In the genomic region with DNA sequence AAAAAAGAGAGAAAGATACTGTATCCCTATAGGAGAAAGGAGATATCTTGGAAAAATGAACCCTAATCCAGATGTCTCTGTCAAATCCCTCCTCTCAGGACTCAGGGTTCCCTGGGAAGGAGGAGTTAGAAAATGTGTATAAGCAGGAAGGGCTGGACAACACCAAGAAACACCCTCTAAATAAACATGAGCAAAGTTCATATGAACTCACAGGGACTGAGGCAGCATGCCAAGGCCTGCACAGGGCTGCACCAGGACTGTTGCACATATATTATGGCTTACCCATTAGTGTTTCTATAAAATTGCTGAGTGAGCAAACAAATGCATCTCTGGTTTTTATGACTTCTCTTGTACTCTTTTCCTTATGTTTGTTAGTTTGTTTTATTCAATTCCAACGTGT, we compare ENCODE assay signal across 27 mouse cellular contexts.
A peak's percentile ranks its signal among the peaks of the same experiment; 100 is the strongest.
DNase-seq lines count a peak whose midpoint lies in the region; ATAC-seq and TF ChIP-seq lines count a peak whose summit lies in the region.
"Had no signal": no experiment of that assay in that cellular context is flagged by ENCODE, and none has a peak within 500 bp of the region (broad histone marks: within the 10 kb centered on the region; RNA-seq: fewer than 3 reads in every experiment).

No protein-coding gene starts in this region.

- in situ Hi-C loops in ES-E14 (cut with MboI; ENCODE audit: low sequenced_read_pairs in 2 of 2, unreplicated experiment in 2 of 2), result no loop called here

- H3K4me1 ChIP-seq in lung, embryonic 16.5 days (replicated peaks; ENCODE audit: control insufficient read depth, insufficient read depth, low read length), result no peaks in the 10 kb centered on the region
- H3K4me1 ChIP-seq in ES-E14 (ENCODE audit: control insufficient read depth in 2 of 2, insufficient read depth in 2 of 2, low read length in 2 of 2, poor library complexity in 1 of 2), result no peaks in the 10 kb centered on the region
- H3K4me1 ChIP-seq in intestine, embryonic 16.5 days (ENCODE audit: control insufficient read depth, insufficient read depth, low read length), result no peaks in the 10 kb centered on the region
- no peaks in the 10 kb centered on the region for H3K4me1 ChIP-seq in stomach, postnatal 0 days (replicated peaks; ENCODE audit: control insufficient read depth, insufficient read depth)
- H3K4me1 ChIP-seq in forebrain, embryonic 15.5 days, result no peaks in the 10 kb centered on the region
- H3K4me1 ChIP-seq: hindbrain, embryonic 12.5 days had no signal

- TF ChIP-seq CTCF in stomach, postnatal 0 days (IDR thresholded peaks at IDR 0.05; ENCODE audit: low read depth), result no peak

- DNase-seq in lung, adult 18-20 months, result no peak
- DNase-seq in ES-E14 (ENCODE audit: low read depth, low spot score), result no peak
- DNase-seq in stomach, postnatal 0 days (ENCODE audit: low spot score), result peak; percentile 57
- DNase-seq: adrenal gland, adult 8-10 months; B cell, adult 2 months; cerebellum, adult 2 months; cerebellum, postnatal 14 days; gastrocnemius, adult 2 months; gastrocnemius, postnatal 36 days; heart, adult 18-20 months; heart, postnatal 36 days; kidney, adult 2 months; left cerebral cortex, postnatal 4 days; midbrain, embryonic 14.5 days; retina, postnatal 1 day; right cerebral cortex, postnatal 14 days; thymus, adult 2 months; thymus, postnatal 36 days had no signal

- H3K4me3 ChIP-seq in lung, embryonic 16.5 days (ENCODE audit: low read length), result no peak overlapping the region
- no peak overlapping the region for H3K4me3 ChIP-seq in ES-E14 (ENCODE audit: insufficient read depth in 1 of 2, low read depth in 1 of 2, low read length in 2 of 2, poor library complexity in 1 of 2, severe bottlenecking in 1 of 2)
- H3K4me3 ChIP-seq in intestine, embryonic 16.5 days (ENCODE audit: low read length), result no peak overlapping the region
- no peak overlapping the region for H3K4me3 ChIP-seq in stomach, postnatal 0 days (ENCODE audit: low read depth, low read length)
- no peak overlapping the region for H3K4me3 ChIP-seq in forebrain, embryonic 15.5 days
- H3K4me3 ChIP-seq: gastrocnemius, adult 2 months; hindbrain, embryonic 12.5 days had no signal

- no peaks in the 10 kb centered on the region for H3K36me3 ChIP-seq in lung, embryonic 16.5 days (ENCODE audit: control insufficient read depth, insufficient read depth, low read length)
- no peaks in the 10 kb centered on the region for H3K36me3 ChIP-seq in ES-E14 (ENCODE audit: control insufficient read depth, insufficient read depth, low read length, poor library complexity, severe bottlenecking)
- no peaks in the 10 kb centered on the region for H3K36me3 ChIP-seq in intestine, embryonic 16.5 days (ENCODE audit: control insufficient read depth, insufficient read depth, low read length)
- no peaks in the 10 kb centered on the region for H3K36me3 ChIP-seq in stomach, postnatal 0 days (ENCODE audit: control insufficient read depth, insufficient read depth, low read length)
- no peaks in the 10 kb centered on the region for H3K36me3 ChIP-seq in forebrain, embryonic 15.5 days
- H3K36me3 ChIP-seq: G1E; hindbrain, embryonic 12.5 days had no signal

- no peak overlapping the region for H3K9ac ChIP-seq in lung, embryonic 16.5 days (ENCODE audit: low read length)
- H3K9ac ChIP-seq in ES-E14 (ENCODE audit: insufficient read depth, low read depth, low read length, poor library complexity, severe bottlenecking), result no peak overlapping the region
- H3K9ac ChIP-seq in intestine, embryonic 16.5 days (ENCODE audit: low read depth, low read length), result no peak overlapping the region
- H3K9ac ChIP-seq in stomach, postnatal 0 days (ENCODE audit: low read length), result no peak overlapping the region
- no peak overlapping the region for H3K9ac ChIP-seq in forebrain, embryonic 15.5 days (replicated peaks)
- H3K9ac ChIP-seq: hindbrain, embryonic 12.5 days; liver, embryonic 14.5 days had no signal

- H3K4me2 ChIP-seq in lung, embryonic 16.5 days (ENCODE audit: low read depth, low read length), result no peak overlapping the region
- H3K4me2 ChIP-seq in intestine, embryonic 16.5 days (ENCODE audit: low read depth, low read length), result no peak overlapping the region
- H3K4me2 ChIP-seq in stomach, postnatal 0 days (replicated peaks; ENCODE audit: low read depth), result no peak overlapping the region
- H3K4me2 ChIP-seq in forebrain, embryonic 15.5 days (replicated peaks), result no peak overlapping the region
- H3K4me2 ChIP-seq: heart, embryonic 11.5 days; hindbrain, embryonic 12.5 days had no signal

- no peak for TF ChIP-seq EP300 in stomach, postnatal 0 days (optimal IDR thresholded peaks at IDR 0.05)

- H3K9me3 ChIP-seq in lung, embryonic 16.5 days (ENCODE audit: control insufficient read depth, low read length), result no peaks in the 10 kb centered on the region
- H3K9me3 ChIP-seq in ES-E14 (ENCODE audit: control insufficient read depth, insufficient read depth, low read depth, low read length), result no peaks in the 10 kb centered on the region
- H3K9me3 ChIP-seq in intestine, embryonic 16.5 days (ENCODE audit: control insufficient read depth, low read length), result no peaks in the 10 kb centered on the region
- H3K9me3 ChIP-seq in stomach, postnatal 0 days (ENCODE audit: control insufficient read depth, low read length), result no peaks in the 10 kb centered on the region
- no peaks in the 10 kb centered on the region for H3K9me3 ChIP-seq in forebrain, embryonic 15.5 days
- H3K9me3 ChIP-seq: hindbrain, embryonic 12.5 days had no signal

- no peak overlapping the region for H3K27ac ChIP-seq in lung, embryonic 16.5 days (ENCODE audit: low read length)
- no peak overlapping the region for H3K27ac ChIP-seq in ES-E14 (ENCODE audit: insufficient read depth, low read depth, low read length, poor library complexity, severe bottlenecking)
- H3K27ac ChIP-seq in intestine, embryonic 16.5 days (ENCODE audit: low read length), result no peak overlapping the region
- no peak overlapping the region for H3K27ac ChIP-seq in stomach, postnatal 0 days (replicated peaks)
- H3K27ac ChIP-seq in forebrain, embryonic 15.5 days (replicated peaks), result no peak overlapping the region
- H3K27ac ChIP-seq: gastrocnemius, adult 2 months; hindbrain, embryonic 12.5 days; liver, embryonic 14.5 days; macrophage had no signal

- WGBS in lung, embryonic 16.5 days, result 21% methylated on average over 1 of the region's 1 CpGs
- 34% methylated on average over 1 of the region's 1 CpGs for WGBS in intestine, embryonic 16.5 days
- WGBS in stomach, postnatal 0 days, result 30% methylated on average over 1 of the region's 1 CpGs
- WGBS in forebrain, embryonic 15.5 days, result 70% methylated on average over 1 of the region's 1 CpGs

- peak; percentile 86 for ATAC-seq in lung, embryonic 16.5 days (ENCODE audit: low read depth)
- ATAC-seq in intestine, embryonic 16.5 days, result peak; percentile 84
- ATAC-seq in stomach, postnatal 0 days (ENCODE audit: low FRiP score, low TSS enrichment), result peak; percentile 92
- no peak for ATAC-seq in forebrain, embryonic 15.5 days (replicated peaks)
- ATAC-seq: forebrain, embryonic 16.5 days had no signal

- no peaks in the 10 kb centered on the region for H3K27me3 ChIP-seq in lung, embryonic 16.5 days (ENCODE audit: control insufficient read depth, insufficient read depth, low read depth, low read length)
- H3K27me3 ChIP-seq in intestine, embryonic 16.5 days (replicated peaks; ENCODE audit: control insufficient read depth, insufficient read depth, low read length), result no peaks in the 10 kb centered on the region
- no peaks in the 10 kb centered on the region for H3K27me3 ChIP-seq in stomach, postnatal 0 days (ENCODE audit: control insufficient read depth, insufficient read depth, low read length)
- no peaks in the 10 kb centered on the region for H3K27me3 ChIP-seq in forebrain, embryonic 15.5 days
- H3K27me3 ChIP-seq: hindbrain, embryonic 12.5 days had no signal

TF ChIP-seq in ES-E14, 5 proteins besides CTCF, POLR2A, EP300 and RAD21:
- no peak for TF ChIP-seq ZC3H11A (IDR thresholded peaks at IDR 0.05; ENCODE audit: borderline replicate concordance, low read depth, low read length)
- 0 out of 2 replicates have a peak, but pooled peaks have one; percentile 13 for TF ChIP-seq MAFK (IDR thresholded peaks at IDR 0.05; ENCODE audit: insufficient read depth, low read depth, low read length)
